Mouse (Mus musculus) thymus, postnatal 10 days (tissue): ENCODE data around the gene Gnpnat1.

ENCODE experiments used
- DNase-seq, 2 experiments: peaks; one replicate each; pipeline ENCODE4 v3.0.0; 2021; ENCODE audit warnings: low spot score in 2 of 2

The Gnpnat1 gene

DNA sequence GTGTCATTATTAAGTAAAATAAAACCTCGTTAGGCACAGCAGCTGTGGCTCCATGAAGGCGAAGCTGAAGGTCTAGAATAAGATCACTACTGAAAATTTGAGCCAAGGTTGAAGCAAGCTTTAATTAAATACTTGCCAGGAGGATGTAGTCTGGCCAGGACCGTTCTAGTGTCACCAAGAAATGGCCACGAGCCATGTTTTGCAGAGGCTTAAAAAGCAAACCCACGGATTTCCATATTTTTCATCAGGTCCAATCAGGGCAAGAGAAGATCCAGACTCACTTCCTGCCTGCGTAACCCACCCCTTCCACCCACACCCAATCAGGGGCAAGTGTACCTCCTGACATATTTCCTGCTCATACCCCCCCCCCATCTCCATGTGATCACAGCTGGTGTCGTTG lies 1.1 kb downstream of the Gnpnat1 start:
- no peak for DNase-seq

GRCm38 (mm10) chr14:45399836-45400235 lies 4.9 kb downstream of the Gnpnat1 start:
- no peak for DNase-seq

DNA sequence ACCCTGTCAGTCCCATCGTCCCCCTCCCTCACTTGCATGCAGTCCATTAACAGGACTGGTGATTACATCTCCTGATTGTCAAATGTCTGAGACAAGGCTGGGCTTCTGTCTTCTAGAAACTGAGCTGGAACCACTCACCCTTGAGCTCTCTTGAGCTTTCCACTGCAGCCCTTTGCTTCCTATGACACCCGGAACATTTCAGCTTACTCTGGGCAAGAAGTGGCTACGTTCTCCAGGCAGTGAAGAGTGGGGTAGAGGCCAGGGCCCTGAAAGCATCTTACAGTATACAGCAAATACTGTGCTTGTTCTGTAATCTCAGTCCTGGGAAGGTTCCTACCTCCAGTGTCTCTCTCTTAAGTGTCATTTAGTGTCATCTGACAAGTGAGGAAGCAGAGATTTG lies 15.5 kb downstream of the Gnpnat1 start:
- DNase-seq: no peak

DNA sequence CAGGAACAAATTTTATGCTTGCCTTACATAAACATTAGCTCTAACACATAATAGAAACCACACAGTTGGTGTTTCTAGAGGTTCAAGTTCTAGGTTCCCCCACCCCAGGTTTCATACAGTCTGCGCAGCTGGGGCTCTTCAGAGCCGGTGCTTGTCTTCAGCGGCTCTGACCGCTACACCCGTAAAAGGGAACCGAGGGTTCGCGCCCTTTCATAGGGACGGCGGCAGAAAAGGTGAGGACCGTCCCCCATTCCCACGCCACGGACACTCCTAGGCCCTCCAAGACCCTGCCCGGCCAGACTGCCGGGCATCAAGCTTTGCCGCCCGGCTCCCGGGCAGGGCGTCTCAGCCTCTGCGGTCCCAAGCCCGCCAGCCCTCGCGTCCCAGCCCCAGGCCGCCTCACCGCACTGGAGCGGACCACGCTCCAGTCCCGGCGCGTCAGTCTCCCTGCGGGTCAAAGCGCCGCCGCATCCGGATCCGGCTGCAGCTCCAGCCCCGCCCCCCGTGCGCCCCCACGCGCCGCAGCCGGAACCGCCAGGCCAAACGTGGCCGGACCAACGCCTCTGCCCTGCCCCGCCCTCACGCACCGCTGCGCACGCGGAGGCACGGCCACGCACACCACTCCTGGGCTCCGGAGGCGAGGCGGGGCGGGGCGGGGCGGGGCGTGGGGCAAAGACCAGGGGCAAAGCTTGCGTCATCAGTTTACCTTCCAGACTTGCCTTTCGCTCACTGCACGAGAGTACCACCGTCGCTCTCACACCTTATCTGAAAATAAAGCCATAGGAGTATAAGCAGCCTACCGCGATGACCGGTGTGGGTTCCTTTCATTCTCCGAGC lies 16.1 kb downstream of the Gnpnat1 start:
- peak; percentile 63 to 73 for DNase-seq

DNA sequence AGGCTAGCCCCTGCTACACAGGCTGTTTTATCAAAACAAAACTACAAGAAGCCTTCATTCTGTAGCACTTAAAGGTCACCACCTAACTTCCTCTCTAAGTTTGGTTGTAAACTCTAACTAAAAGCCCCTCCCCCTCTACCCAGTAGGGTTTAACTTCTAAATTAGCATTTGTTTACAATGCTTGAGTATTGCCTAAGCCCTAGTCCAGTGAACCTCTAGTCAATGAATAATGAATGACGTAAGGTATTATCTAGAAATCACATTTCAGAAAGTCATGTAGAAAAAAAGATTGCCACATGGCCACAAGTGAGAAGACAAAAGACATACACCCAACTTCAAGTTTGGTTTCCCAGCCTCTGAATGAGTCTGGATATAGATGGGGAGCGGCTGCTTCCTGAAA lies 17.2 kb downstream of the Gnpnat1 start:
- no peak for DNase-seq

GRCm38 (mm10) chr14:45385596-45385995 lies 19.1 kb downstream of the Gnpnat1 start:
- DNase-seq: no peak

- no peak for DNase-seq
These were observed 21.8 kb downstream of the Gnpnat1 start for GRCm38 (mm10) chr14:45382912-45383311.

GRCm38 (mm10) chr14:45380756-45381155 lies 24.0 kb downstream of the Gnpnat1 start:
- no peak for DNase-seq

DNA sequence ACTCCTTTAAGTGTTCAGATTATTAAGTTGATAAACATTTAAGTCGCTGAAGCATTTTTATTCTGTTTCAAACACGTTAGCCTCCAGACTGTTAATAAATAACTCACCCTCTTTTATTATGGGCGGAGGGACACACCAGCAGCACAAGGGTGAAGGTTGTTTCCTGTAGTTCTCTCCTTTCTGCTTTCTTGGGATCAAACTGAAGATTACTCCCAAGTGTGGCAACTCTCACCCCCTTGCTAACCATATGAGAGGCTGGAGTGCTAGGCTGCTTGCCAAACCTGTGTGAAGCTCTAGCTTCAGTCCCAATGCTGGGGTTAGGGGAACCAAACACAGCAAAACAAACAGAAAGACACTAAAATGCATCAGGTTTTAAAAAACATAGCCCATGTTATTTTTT lies 25.9 kb downstream of the Gnpnat1 start:
- no peak for DNase-seq

GRCm38 (mm10) chr14:45365196-45365587 lies 39.5 kb downstream of the Gnpnat1 start:
- DNase-seq: no peak

- DNase-seq: no peak
These were observed 40.2 kb downstream of the Gnpnat1 start for GRCm38 (mm10) chr14:45364211-45365195.

DNA sequence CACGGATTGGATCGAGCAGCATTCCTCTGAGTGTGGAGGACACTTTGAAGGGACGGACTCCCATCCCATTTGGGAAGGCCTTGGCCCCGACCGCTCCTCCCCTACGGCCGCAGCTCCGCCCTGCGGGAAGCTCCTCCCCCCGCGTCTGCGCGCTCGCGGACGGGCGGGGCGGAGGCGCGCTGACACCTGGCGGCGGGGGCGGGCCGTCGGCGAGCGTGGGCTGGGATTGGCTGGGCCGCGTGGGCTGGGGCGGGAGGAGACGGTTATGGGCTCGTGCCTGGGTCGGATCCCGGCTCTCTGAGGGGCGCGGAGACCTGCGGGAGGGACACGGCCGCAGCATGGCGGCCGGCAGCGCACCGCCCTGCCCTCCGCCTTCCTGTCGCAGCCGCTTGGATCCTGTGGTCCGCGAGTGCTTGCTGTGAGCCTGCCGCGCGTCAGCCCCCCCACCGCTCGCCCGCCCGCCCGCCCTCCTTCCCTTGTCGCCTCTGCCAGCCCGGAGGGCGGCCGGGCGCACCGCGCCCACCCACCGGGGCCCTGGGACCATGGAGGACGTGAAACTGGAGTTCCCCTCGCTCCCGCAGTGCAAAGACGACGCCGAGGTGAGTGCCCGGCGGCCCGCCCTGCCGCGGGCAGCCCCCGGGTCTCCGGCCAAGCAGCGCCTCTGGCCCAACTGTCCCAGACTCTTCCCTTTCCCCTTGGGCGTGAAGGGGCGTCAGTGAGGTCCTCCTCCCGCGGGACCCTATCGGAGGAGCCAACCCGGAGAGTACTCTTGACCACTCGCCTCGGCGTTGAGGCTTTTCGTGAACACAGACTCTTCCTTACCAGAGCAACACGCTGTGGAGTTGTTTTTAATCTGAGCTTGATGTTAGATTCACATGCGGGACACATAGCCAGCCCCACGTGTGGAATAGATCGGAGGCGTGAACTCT lies 53.5 kb downstream of the Gnpnat1 start, which contains the start of gene Styx:
Gene Styx, plus strand, starts transcription at position 163 of the 929 bp plus-strand sequence.
- DNase-seq: peak; percentile 92 to 96

GRCm38 (mm10) chr14:45329589-45330181 lies 75.0 kb downstream of the Gnpnat1 start, which contains the start of gene Psmc6:
TSS of gene Psmc6 (plus strand) at chr14:45329788.
- peak; percentile 85 to 89 for DNase-seq

DNA sequence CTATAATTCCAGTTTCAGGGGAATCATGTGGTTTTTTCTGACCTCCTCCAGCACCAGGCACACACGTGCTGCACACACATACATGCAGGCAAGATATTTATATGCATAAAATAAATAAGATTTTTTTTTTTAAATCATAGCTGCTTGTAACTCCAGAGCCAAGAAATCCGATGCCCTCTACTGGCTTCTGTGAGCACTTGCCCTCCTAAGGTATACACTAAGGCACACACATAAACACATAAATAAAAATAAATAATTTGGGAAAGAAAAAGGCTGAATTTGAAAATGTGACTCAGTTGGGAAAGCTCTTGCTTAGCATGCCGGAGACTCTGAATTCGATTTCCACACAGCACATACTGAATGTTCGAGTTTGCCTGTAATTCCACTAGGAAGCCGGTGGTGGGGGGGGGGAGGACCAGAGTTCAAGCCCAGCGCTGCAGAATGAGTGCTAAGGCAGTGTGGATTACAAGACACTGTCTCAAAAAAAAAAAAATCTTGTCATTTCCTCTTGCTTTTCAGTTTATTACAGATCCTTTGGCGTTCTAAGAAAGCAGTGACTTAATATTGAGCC lies 75.6 kb downstream of the Gnpnat1 start:
- no peak for DNase-seq

- peak in 1 of 2 experiments; percentile 15 for DNase-seq
These were observed 76.5 kb downstream of the Gnpnat1 start for GRCm38 (mm10) chr14:45328072-45328713.
